Mouse (Mus musculus): ENCODE measurements around the gene Batf3. TPM values are rescaled to one million over a fixed set of nuclear protein-coding genes. Genes with fewer than 3 reads are reported as not detected.

Batf3 gene
- polyA plus RNA-seq (2012; ENCODE audit: insufficient read depth, insufficient read length, low replicate concordance, missing spikeins): not detected in 2 replicates

- WGBS: 1% methylated on average over 91 of the region's 95 CpGs
These were observed at the start of gene Batf3 for GRCm38 (mm10) chr1:191097802-191098747. Gene Batf3, plus strand, starts transcription at chr1:191097847.

GRCm38 (mm10) chr1:191053555-191053954, 44.1 kb upstream of the Batf3 start:
- no peak overlapping the region for H3K27ac ChIP-seq (ENCODE audit: insufficient read depth, low read depth, low read length)
- TF ChIP-seq POLR2A (IDR thresholded peaks at IDR 0.05; ENCODE audit: insufficient read depth, low read depth, low read length): no peak
- no peak for TF ChIP-seq CTCF (IDR thresholded peaks at IDR 0.05; ENCODE audit: insufficient read depth, low read depth, low read length)
- 95% methylated on average over 3 of the region's 3 CpGs for WGBS
- H3K4me1 ChIP-seq (ENCODE audit: control insufficient read depth, insufficient read depth, low read length): no peaks in the 10 kb centered on the region
- H3K4me3 ChIP-seq (ENCODE audit: insufficient read depth, low read depth, low read length): no peak overlapping the region

More at GRCm38 (mm10) chr1:191097802-191098747, at the start of gene Batf3:
- H3K4me3 ChIP-seq (ENCODE audit: insufficient read depth, low read depth, low read length): peak within 1 kb of the TSS; percentile 45
- peaks cover 34% of the 10 kb centered on the region for H3K4me1 ChIP-seq (ENCODE audit: control insufficient read depth, insufficient read depth, low read length)
- TF ChIP-seq CTCF (IDR thresholded peaks at IDR 0.05; ENCODE audit: insufficient read depth, low read depth, low read length) (peak; percentile 34), POLR2A (IDR thresholded peaks at IDR 0.05; ENCODE audit: insufficient read depth, low read depth, low read length) (no peak)
- no peak within 1 kb of the TSS for H3K27ac ChIP-seq (ENCODE audit: insufficient read depth, low read depth, low read length)

GRCm38 (mm10) chr1:191054870-191055532, 42.6 kb upstream of the Batf3 start:
- Histone ChIP-seq H3K4me3 (ENCODE audit: insufficient read depth, low read depth, low read length) (no peak overlapping the region), H3K27ac (ENCODE audit: insufficient read depth, low read depth, low read length) (no peak overlapping the region), H3K4me1 (ENCODE audit: control insufficient read depth, insufficient read depth, low read length) (no peaks in the 10 kb centered on the region)
- TF ChIP-seq CTCF (IDR thresholded peaks at IDR 0.05; ENCODE audit: insufficient read depth, low read depth, low read length) (no peak), POLR2A (IDR thresholded peaks at IDR 0.05; ENCODE audit: insufficient read depth, low read depth, low read length) (no peak)
- 68% methylated on average over 8 of the region's 8 CpGs for WGBS

- no peak overlapping the region for H3K27ac ChIP-seq (ENCODE audit: insufficient read depth, low read depth, low read length)
- no peaks in the 10 kb centered on the region for H3K4me1 ChIP-seq (ENCODE audit: control insufficient read depth, insufficient read depth, low read length)
- no peak for TF ChIP-seq POLR2A (IDR thresholded peaks at IDR 0.05; ENCODE audit: insufficient read depth, low read depth, low read length)
- TF ChIP-seq CTCF (IDR thresholded peaks at IDR 0.05; ENCODE audit: insufficient read depth, low read depth, low read length): no peak
- WGBS: 62% methylated on average over 2 of the region's 2 CpGs
- H3K4me3 ChIP-seq (ENCODE audit: insufficient read depth, low read depth, low read length): no peak overlapping the region
These were observed 42.1 kb upstream of the Batf3 start for GRCm38 (mm10) chr1:191055533-191055873.

- TF ChIP-seq POLR2A (IDR thresholded peaks at IDR 0.05; ENCODE audit: insufficient read depth, low read depth, low read length) (no peak), CTCF (IDR thresholded peaks at IDR 0.05; ENCODE audit: insufficient read depth, low read depth, low read length) (no peak)
- Histone ChIP-seq H3K4me3 (ENCODE audit: insufficient read depth, low read depth, low read length) (no peak overlapping the region), H3K27ac (ENCODE audit: insufficient read depth, low read depth, low read length) (no peak overlapping the region), H3K4me1 (ENCODE audit: control insufficient read depth, insufficient read depth, low read length) (no peaks in the 10 kb centered on the region)
- 68% methylated on average over 3 of the region's 3 CpGs for WGBS
These were observed 40.2 kb upstream of the Batf3 start for GRCm38 (mm10) chr1:191057461-191057860.

- TF ChIP-seq POLR2A (IDR thresholded peaks at IDR 0.05; ENCODE audit: insufficient read depth, low read depth, low read length) (no peak), CTCF (IDR thresholded peaks at IDR 0.05; ENCODE audit: insufficient read depth, low read depth, low read length) (no peak)
- Histone ChIP-seq H3K4me1 (ENCODE audit: control insufficient read depth, insufficient read depth, low read length) (peaks cover 2% of the 10 kb centered on the region; the same call in 1 of the 2 replicates), H3K4me3 (ENCODE audit: insufficient read depth, low read depth, low read length) (peak overlapping the region; percentile 75), H3K27ac (ENCODE audit: insufficient read depth, low read depth, low read length) (peak overlapping the region; percentile 56)
- WGBS: 2% methylated on average over 15 of the region's 15 CpGs
These were observed 35.3 kb upstream of the Batf3 start for GRCm38 (mm10) chr1:191062241-191062780.

GRCm38 (mm10) chr1:191062781-191063485, 34.7 kb upstream of the Batf3 start, which contains the start of the genes Tatdn3 and Nsl1:
Gene Tatdn3, minus strand, starts transcription at chr1:191062932.
Gene Nsl1, plus strand, starts transcription at chr1:191063012.
- under 1% methylated on average over 56 of the region's 56 CpGs for WGBS
- peaks cover 2% of the 10 kb centered on the region; the same call in 1 of the 2 replicates for H3K4me1 ChIP-seq (ENCODE audit: control insufficient read depth, insufficient read depth, low read length)
- peak within 1 kb of the TSS; percentile 75 for H3K4me3 ChIP-seq (ENCODE audit: insufficient read depth, low read depth, low read length)
- peak within 1 kb of the TSS; percentile 56 for H3K27ac ChIP-seq (ENCODE audit: insufficient read depth, low read depth, low read length)
- TF ChIP-seq CTCF (IDR thresholded peaks at IDR 0.05; ENCODE audit: insufficient read depth, low read depth, low read length) (0 out of 2 replicates have a peak, but pooled peaks have one; percentile 40), POLR2A (IDR thresholded peaks at IDR 0.05; ENCODE audit: insufficient read depth, low read depth, low read length) (peak; percentile 73)

- Histone ChIP-seq H3K4me1 (ENCODE audit: control insufficient read depth, insufficient read depth, low read length) (peaks cover 2% of the 10 kb centered on the region; the same call in 1 of the 2 replicates), H3K4me3 (ENCODE audit: insufficient read depth, low read depth, low read length) (no peak overlapping the region), H3K27ac (ENCODE audit: insufficient read depth, low read depth, low read length) (no peak overlapping the region)
- 57% methylated on average over 9 of the region's 9 CpGs for WGBS
- TF ChIP-seq CTCF (IDR thresholded peaks at IDR 0.05; ENCODE audit: insufficient read depth, low read depth, low read length) (no peak), POLR2A (IDR thresholded peaks at IDR 0.05; ENCODE audit: insufficient read depth, low read depth, low read length) (no peak)
These were observed 33.9 kb upstream of the Batf3 start for GRCm38 (mm10) chr1:191063700-191064099.

Data from olfactory bulb, adult 2 months (tissue).